Mouse (Mus musculus): ENCODE data around the gene Stk40. TPM values are rescaled to one million over a fixed set of nuclear protein-coding genes. Genes with fewer than 3 reads are reported as not detected.
"Not testable (repeated sequence)": the region's sequence is repeated elsewhere in the genome, so short reads cannot be mapped to it uniquely, and the experiment has no call there.

Gene Stk40
- total RNA-seq (2021): 10 to 100 TPM; 43.5 to 48.3 TPM
- long read RNA-seq, experiment 1, transcript Stk40-201 (11 exons, 3,492 nt): major isoform, 14 of 33 reads
- long read RNA-seq, experiment 1, partial matches to known transcripts: 19 of 33 reads
- long read RNA-seq, experiment 1, other reads (novel, unspliced or antisense): 0 of 33 reads
- long read RNA-seq, experiment 2, transcript Stk40-201 (11 exons, 3,492 nt): major isoform, 15 of 27 reads
- long read RNA-seq, experiment 2, partial matches to known transcripts: 10 of 27 reads
- long read RNA-seq, experiment 2, other reads (novel, unspliced or antisense): 2 of 27 reads

DNA sequence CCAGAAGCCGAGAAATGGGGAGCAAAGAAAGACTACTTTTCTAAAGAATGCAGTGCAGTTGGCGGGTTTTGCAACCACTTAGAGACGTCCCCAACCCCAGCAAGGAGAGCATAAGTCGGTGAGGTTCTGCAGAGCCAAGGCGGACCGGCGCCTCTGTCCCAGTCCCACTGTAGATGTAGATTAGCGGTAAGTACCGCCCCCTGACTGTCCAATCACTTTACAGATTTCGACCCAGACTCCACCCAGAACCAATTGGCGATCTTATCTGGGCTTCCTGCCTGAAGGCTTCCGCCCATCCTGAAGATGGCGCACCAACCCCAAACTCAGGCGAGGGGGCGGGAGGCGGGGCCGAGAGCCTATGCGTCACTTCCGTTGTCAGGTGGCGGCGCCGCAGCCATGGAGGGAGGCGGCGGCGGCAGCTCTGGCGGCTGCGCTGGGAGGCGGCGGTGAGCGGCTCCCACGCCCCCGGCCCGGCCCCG lies at the start of gene Stk40:
Gene Stk40 (plus strand): TSS at position 368 of the 479 bp plus-strand sequence.
- DNase-seq (ENCODE audit: low spot score in 2 of 2): peak; percentile 90 to 95

- no peak for DNase-seq (ENCODE audit: low spot score in 2 of 2)
Measured at GRCm38 (mm10) chr4:126057207-126058133, 46.3 kb upstream of the Stk40 start.

DNA sequence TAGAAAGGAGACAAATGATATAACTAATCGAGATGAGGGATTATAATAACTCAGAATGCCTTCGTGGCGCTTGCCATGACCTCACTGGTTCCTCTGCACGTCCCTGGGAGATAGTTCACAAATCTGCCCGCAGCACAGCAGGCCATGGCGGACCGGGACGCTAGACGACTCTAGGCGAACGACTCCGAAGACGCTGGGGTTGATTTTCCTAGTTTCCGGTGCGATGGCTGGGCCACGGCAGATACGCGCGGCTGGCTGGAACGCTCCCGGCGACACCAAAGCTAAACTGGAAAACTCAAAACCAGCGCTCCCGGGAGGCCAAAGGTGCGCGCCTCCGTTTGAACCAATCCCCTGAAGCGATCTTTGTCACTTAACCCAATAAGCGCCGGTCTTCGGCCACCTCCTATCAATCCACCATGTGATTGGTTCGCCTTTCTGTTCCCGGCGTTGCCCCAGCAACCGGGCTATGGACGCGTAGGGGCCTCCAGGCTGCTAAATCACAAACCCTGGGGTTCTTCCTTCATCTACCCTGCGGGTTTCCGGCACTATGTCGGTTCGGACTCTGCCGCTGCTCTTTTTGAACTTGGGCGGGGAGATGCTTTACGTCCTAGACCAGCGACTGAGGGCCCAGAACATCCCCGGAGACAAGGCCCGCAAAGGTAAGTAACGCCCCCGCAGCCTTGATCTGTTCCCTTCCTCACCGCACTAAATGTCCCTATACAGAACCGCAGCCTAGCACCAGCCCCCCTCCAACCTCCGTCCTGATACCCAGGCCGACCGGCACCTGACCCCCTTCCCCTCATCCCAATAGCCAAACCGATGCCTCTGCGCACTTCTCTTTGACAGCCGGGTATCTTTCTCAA lies 45.4 kb upstream of the Stk40 start, which contains the start of gene Oscp1:
Gene Oscp1 (plus strand): TSS at position 432 of the 863 bp plus-strand sequence.
- peak; percentile 91 to 94 for DNase-seq (ENCODE audit: low spot score in 2 of 2)

DNA sequence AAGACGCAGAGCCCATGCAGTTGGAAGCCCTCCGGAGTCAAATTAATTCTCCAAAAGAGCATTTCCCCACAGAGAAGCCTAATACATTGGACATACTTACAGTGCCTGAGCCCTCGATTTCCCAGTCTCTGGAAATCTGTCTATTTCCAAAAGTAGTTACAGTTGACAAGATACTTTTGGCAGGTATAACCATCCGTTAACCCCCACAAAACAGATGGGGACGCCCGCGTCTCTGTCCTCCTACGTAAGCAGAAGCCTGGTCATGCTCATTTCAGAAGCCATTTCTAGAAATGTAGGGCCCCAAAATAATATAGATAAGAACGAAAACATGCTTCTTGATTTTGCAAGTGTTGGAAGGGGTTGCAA lies 44.8 kb upstream of the Stk40 start:
- DNase-seq (ENCODE audit: low spot score in 2 of 2): peak; percentile 72 to 80

GRCm38 (mm10) chr4:126062856-126063255 lies 40.9 kb upstream of the Stk40 start:
- DNase-seq (ENCODE audit: low spot score in 2 of 2): peak in 1 of 2 experiments; percentile 19

DNA sequence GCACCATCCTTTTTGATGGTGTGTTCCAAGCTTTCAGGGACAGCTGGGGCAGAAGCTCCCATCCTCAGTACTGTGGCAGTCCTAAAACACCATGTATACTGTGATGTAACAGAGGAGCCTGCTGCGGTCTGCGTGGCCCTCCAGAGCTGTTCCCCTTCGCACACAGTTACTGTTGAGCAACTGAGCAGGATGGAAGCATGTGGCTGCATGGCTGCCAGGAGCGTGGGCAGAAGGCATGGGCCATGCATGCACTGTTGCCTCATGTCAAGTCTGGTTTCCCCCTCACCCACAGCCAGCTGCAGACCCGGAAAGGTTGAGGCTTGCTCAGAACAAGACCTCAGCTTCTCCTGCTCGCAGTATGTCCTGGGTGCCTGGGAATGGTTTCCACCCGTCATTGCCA lies 38.5 kb upstream of the Stk40 start:
- no peak for DNase-seq (ENCODE audit: low spot score in 2 of 2)

GRCm38 (mm10) chr4:126067401-126068077 lies 36.2 kb upstream of the Stk40 start:
- peak in 1 of 2 experiments; percentile 31 for DNase-seq (ENCODE audit: low spot score in 2 of 2)

DNA sequence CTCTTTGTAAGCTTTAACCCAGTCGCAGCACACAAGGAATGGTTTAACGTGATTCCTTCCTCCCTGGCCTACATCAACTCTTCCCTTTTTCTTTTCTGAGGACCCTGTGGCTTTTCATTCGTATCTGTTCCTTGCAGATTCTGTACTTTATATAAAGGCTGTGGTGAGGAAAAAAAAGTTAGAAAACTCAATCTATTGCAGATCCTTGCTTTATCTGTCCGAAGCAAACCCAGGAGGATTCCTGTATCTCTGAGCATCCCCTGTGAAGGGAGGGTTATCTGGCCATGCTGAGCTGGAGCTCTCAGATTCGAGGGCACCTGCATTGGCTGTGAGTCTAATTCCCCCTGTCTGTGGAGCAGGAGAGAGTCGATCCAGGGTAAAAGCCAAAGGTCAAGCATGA lies 34.9 kb upstream of the Stk40 start:
- no peak for DNase-seq (ENCODE audit: low spot score in 2 of 2)

DNA sequence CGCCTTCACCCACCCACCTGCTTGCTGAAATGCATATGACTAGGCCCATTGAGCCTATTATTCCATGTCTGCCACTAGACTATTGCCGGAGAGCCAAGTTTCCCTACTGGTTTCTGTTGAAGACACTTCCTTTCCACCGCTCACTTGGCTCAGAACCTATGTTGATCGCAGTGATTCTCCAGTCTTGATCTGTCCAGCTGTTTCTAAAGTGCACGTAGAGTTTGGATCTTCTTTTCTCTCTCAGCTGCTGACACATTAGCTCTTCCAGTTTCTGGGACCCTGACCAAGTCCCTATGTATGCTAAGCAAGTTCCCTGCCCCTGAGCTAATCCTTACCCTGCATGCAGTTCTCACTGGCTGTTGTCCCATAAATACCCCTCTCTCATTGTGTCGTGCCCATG lies 25.9 kb upstream of the Stk40 start:
- DNase-seq (ENCODE audit: low spot score in 2 of 2): no peak

DNA sequence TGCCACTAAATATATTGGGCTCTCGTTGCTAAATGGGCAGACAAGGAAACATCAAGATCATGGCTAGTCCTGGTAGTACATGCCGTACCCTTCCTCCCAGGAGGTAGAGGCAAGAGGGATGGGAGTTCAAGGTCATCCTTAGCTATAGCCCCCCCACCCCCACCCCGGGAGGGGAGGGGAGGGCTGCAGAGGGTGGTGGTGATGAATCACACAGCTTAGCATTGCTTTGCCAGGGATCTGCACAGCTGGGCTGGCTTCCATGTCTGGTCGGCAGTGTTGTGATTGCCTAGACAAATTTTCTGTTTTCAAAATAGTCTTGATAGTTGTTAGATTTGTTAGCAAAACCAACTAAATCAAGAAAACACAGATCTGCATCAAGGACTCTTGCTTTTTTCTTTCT lies 24.5 kb upstream of the Stk40 start:
- DNase-seq (ENCODE audit: low spot score in 2 of 2): no peak

DNA sequence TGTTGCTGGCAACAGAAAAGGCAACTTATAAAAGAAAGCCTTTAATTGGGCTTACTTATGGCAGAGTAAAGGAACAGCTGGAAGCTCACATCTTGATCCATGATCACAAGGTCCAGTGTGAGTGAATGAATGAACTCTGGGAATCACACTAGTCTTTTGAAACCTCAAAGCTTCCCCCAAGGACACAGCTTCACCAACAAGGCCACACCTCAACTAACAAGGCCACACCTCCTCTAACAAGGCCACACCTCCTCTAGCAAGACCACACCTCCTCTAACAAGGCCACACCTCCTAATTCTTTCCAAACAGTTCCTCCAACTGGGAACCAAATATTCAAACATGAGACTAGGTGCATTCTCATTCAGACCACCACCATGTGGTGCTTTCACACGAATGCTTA lies 22.2 kb upstream of the Stk40 start:
- DNase-seq (ENCODE audit: low spot score in 2 of 2): no peak

GRCm38 (mm10) chr4:126083021-126083420 lies 20.7 kb upstream of the Stk40 start:
- no peak for DNase-seq (ENCODE audit: low spot score in 2 of 2)

- DNase-seq (ENCODE audit: low spot score in 2 of 2): no peak
Measured at GRCm38 (mm10) chr4:126084382-126084781, 19.4 kb upstream of the Stk40 start.

DNA sequence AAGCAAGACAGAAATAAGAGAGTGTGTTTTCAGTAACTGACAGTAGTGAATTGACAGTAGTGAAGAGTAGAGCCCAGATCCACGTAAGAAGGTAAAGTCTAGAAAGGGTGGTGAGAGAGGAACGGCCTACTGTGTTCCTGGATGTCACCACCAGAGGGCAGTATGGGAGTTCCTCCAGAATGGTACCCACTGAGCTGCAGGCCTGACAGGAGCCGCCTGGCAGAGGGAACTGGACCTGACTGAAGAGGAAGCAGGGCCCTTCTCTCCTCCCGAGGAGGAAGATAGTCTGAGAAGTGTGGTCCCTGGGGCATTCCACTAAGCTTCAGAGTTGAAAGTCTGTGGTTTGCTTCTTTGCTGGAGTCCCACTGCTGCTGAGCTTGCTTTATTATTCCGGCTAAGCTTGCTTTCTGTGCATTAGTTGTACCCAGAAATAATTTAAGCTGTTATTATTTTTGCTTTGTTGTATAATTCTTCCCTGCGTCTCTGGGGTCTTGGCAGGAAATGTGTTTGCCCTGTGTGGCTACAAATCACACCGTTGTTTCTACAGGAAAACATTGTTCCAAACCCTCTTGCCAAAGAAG lies 17.7 kb upstream of the Stk40 start:
- peak; percentile 78 to 82 for DNase-seq (ENCODE audit: low spot score in 2 of 2)

GRCm38 (mm10) chr4:126090101-126090847 lies 13.5 kb upstream of the Stk40 start:
- DNase-seq (ENCODE audit: low spot score in 2 of 2): no peak

DNA sequence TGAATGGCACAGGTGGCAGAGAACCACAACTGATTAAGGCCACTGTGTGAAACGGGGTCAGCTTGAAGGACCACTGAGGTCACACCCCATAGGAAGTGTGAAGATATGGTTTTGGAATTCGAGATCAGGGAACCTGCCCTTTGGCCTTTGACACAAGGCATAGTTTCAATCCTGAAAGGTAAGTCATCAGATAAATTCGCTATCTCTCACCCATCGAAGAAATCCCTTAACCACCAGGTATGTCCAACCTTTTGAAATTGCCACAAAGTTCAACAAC lies 13.0 kb upstream of the Stk40 start:
- no peak for DNase-seq (ENCODE audit: low spot score in 2 of 2)

GRCm38 (mm10) chr4:126091873-126092272 lies 11.9 kb upstream of the Stk40 start:
- no peak for DNase-seq (ENCODE audit: low spot score in 2 of 2)

DNA sequence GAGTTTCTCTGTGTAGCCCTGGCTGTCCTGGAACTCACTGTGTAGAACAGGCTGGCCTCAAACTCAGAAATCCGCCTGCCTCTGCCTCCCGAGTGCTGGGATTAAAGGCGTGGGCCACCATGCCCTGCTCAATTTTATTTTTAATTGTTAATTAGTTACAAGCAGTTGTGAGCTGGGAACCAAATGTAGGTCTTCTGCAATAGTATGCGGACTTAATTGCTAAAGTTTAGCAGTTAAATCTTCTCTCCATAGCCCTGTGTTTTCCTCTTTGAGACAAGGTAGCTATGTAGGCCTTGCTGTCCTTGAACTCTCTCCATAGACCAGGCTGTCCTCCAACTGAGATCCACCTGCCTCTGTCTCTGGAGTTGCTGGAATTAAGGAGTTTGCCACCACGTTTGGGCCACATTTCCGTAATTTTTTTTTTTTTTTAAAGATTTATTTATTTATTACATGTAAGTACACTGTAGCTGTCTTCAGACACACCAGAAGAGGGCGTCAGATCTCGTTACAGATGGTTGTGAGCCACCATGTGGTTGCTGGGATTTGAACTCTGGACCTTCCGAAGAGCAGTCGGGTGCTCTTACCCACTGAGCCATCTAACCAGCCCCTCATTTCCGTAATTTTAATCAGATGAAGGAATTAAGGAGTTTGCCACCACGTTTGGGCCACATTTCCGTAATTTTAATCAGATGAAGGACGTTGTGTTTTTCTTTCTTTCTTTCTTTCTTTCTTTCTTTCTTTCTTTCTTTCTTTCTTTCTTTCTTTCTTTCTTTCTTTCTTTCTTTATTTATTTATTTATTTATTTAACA lies 7.9 kb upstream of the Stk40 start:
- DNase-seq (ENCODE audit: low spot score in 2 of 2): not testable (repeated sequence)

All from left cerebral cortex, adult 18-20 months (tissue).